Mouse (Mus musculus) midbrain, postnatal 0 days (tissue): ENCODE measurements at regions not wholly inside any gene's neighbourhood (a gene's known extent, or its start where the extent isn't known, plus 50 kb on each side); places are given as distances from the start of the nearest gene placed in this dataset.

ENCODE experiments used
- ATAC-seq: fragments of 200-750 bp; cut with Nextera tagmentation; 2 replicates; pipeline ENCODE4 v1.8.0; 2017; ENCODE audit warnings: moderate number of reproducible peaks, mild to moderate bottlenecking, moderate TSS enrichment, moderate library complexity; ENCODE audit not compliant: low FRiP score
- DNase-seq: peaks from one replicate; pipeline ENCODE4 v3.0.0-alpha.2; 2015; ENCODE audit warnings: low spot score
- H3K27ac ChIP-seq: fragments of 300-500 bp; sonication (generic); 2 replicates; pipeline ENCODE4 v1.5.1; 2014; ENCODE audit warnings: low read depth, mild to moderate bottlenecking, low read length, mixed read lengths
- H3K27me3 ChIP-seq: fragments of 300-500 bp; sonication (generic); 2 replicates; pipeline ENCODE4 v1.6.1; 2014; ENCODE audit warnings: low read length, control low read depth, mixed read lengths; ENCODE audit not compliant: insufficient read depth
- H3K36me3 ChIP-seq: fragments of 300-500 bp; sonication (generic); 2 replicates; pipeline ENCODE4 v1.6.1; 2014; ENCODE audit warnings: low read length, control low read depth, mixed read lengths; ENCODE audit not compliant: insufficient read depth
- H3K4me1 ChIP-seq: fragments of 300-500 bp; sonication (generic); 2 replicates; pipeline ENCODE4 v1.6.1; 2014; ENCODE audit warnings: mild to moderate bottlenecking, control low read depth, antibody characterized with exemption, low read length, mixed read lengths; ENCODE audit not compliant: insufficient read depth
- H3K4me2 ChIP-seq: fragments of 300-500 bp; sonication (generic); 2 replicates; pipeline ENCODE4 v1.6.1; 2014; ENCODE audit warnings: low read depth, mild to moderate bottlenecking, low read length, mixed read lengths; ENCODE audit not compliant: poor library complexity, severe bottlenecking
- H3K4me3 ChIP-seq: fragments of 300-500 bp; sonication (generic); 2 replicates; pipeline ENCODE4 v1.5.1; 2014; ENCODE audit warnings: low read depth, mild to moderate bottlenecking, low read length, moderate library complexity
- H3K9ac ChIP-seq: fragments of 300-500 bp; sonication (generic); replicated peaks from 2 replicates; pipeline ENCODE4 v1.6.1; 2014; ENCODE audit warnings: mild to moderate bottlenecking, low read length, moderate library complexity, mixed read lengths; ENCODE audit not compliant: poor library complexity, severe bottlenecking
- H3K9me3 ChIP-seq: fragments of 300-500 bp; sonication (generic); 2 replicates; pipeline ENCODE4 v1.6.1; 2016; ENCODE audit warnings: low read length, control low read depth
- CTCF ChIP-seq: IDR thresholded peaks from 2 replicates; pipeline ENCODE4 v1.5.1; 2016; ENCODE audit warnings: antibody characterized with exemption, mild to moderate bottlenecking
- WGBS: fragments of 180-500 bp; shearing (Covaris S2); extraction: QIAGEN DNeasy Blood & Tissue Kit; methylation state at CpG from one replicate; pipeline ENCODE4 v1.1.7; 2014; 5-methylcytosine and 5-hydroxymethylcytosine counted together

GRCm38 (mm10) chr12:40898414-40899027 is 125.4 kb upstream of the Immp2l start:
- Histone ChIP-seq H3K36me3 (no peaks in the 10 kb centered on the region), H3K27ac (no peak overlapping the region), H3K4me3 (no peak overlapping the region), H3K9me3 (no peaks in the 10 kb centered on the region), H3K4me2 (no peak overlapping the region), H3K4me1 (no peaks in the 10 kb centered on the region), H3K27me3 (no peaks in the 10 kb centered on the region), H3K9ac (no peak overlapping the region)
- no peak for ATAC-seq
- DNase-seq = peak; percentile 81
- TF ChIP-seq CTCF = no peak
- 71% methylated on average over 8 of the region's 8 CpGs for WGBS

GRCm38 (mm10) chr12:40905650-40906338 is 118.1 kb upstream of the Immp2l start:
- TF ChIP-seq CTCF = no peak

GRCm38 (mm10) chr12:40906807-40907206 is 117.1 kb upstream of the Immp2l start:
- Histone ChIP-seq H3K4me2 (no peak overlapping the region), H3K9me3 (no peaks in the 10 kb centered on the region), H3K4me1 (no peaks in the 10 kb centered on the region), H3K36me3 (no peaks in the 10 kb centered on the region), H3K9ac (no peak overlapping the region), H3K4me3 (no peak overlapping the region), H3K27me3 (no peaks in the 10 kb centered on the region), H3K27ac (no peak overlapping the region)
- WGBS = 72% methylated on average over 2 of the region's 2 CpGs
- TF ChIP-seq CTCF = no peak
- DNase-seq = no peak
- no peak for ATAC-seq

More at GRCm38 (mm10) chr12:40905650-40906338, 118.1 kb upstream of the Immp2l start:
- no peak overlapping the region for H3K9ac ChIP-seq
- no peaks in the 10 kb centered on the region for H3K9me3 ChIP-seq
- WGBS = 79% methylated on average over 1 of the region's 1 CpGs
- H3K4me2 ChIP-seq = no peak overlapping the region
- no peak overlapping the region for H3K27ac ChIP-seq
- no peak for ATAC-seq
- H3K4me1 ChIP-seq = no peaks in the 10 kb centered on the region
- H3K36me3 ChIP-seq = no peaks in the 10 kb centered on the region
- no peak overlapping the region for H3K4me3 ChIP-seq
- H3K27me3 ChIP-seq = no peaks in the 10 kb centered on the region
- DNase-seq = no peak

- no peak overlapping the region for H3K4me2 ChIP-seq
- H3K4me1 ChIP-seq = no peaks in the 10 kb centered on the region
- ATAC-seq (no peak), DNase-seq (no peak)
- no peaks in the 10 kb centered on the region for H3K36me3 ChIP-seq
- H3K9ac ChIP-seq = no peak overlapping the region
- no peak overlapping the region for H3K27ac ChIP-seq
- 80% methylated on average over 9 of the region's 9 CpGs for WGBS
- H3K4me3 ChIP-seq = no peak overlapping the region
- no peak for TF ChIP-seq CTCF
- H3K9me3 ChIP-seq = no peaks in the 10 kb centered on the region
- H3K27me3 ChIP-seq = no peaks in the 10 kb centered on the region
Observed at GRCm38 (mm10) chr12:40908809-40909795, 114.8 kb upstream of the Immp2l start.

- Histone ChIP-seq H3K4me3 (no peak overlapping the region), H3K36me3 (no peaks in the 10 kb centered on the region), H3K4me2 (no peak overlapping the region), H3K27ac (no peak overlapping the region), H3K9me3 (0 out of 2 replicates have a peak, but pooled peaks cover 3% of the 10 kb centered on the region), H3K4me1 (no peaks in the 10 kb centered on the region), H3K27me3 (no peaks in the 10 kb centered on the region), H3K9ac (no peak overlapping the region)
- no peak for ATAC-seq
- TF ChIP-seq CTCF = no peak
- DNase-seq = no peak
- WGBS = 89% methylated on average over 3 of the region's 3 CpGs
Observed at GRCm38 (mm10) chr12:40917486-40917885, 106.4 kb upstream of the Immp2l start.
